Mouse (Mus musculus) bone marrow, adult 2 months (tissue): ENCODE measurements around the gene Shisal1. TPM values are rescaled to one million over a fixed set of nuclear protein-coding genes. Genes with fewer than 3 reads are reported as not detected.

Source experiments
- H3K27ac ChIP-seq: fragments of 200-500 bp; 2 replicates; pipeline ENCODE4 v1.5.1; 2012; ENCODE audit warnings: low read depth, mild to moderate bottlenecking, control low read depth, inconsistent platforms, low read length; ENCODE audit not compliant: control insufficient read depth, poor library complexity, insufficient read depth
- H3K4me1 ChIP-seq: fragments of 200-500 bp; 2 replicates; pipeline ENCODE4 v1.6.1; 2011; ENCODE audit warnings: low read length; ENCODE audit not compliant: control insufficient read depth, insufficient read depth
- H3K4me3 ChIP-seq: fragments of 200-500 bp; replicated peaks from 2 replicates; pipeline ENCODE3; 2011; ENCODE audit warnings: mild to moderate bottlenecking, low read depth, low read length, control low read depth; ENCODE audit not compliant: control insufficient read depth
- CTCF ChIP-seq: fragments of 200-500 bp; IDR thresholded peaks from 2 replicates; pipeline ENCODE4 v1.5.1; 2011; ENCODE audit warnings: low read length, control low read depth; ENCODE audit not compliant: control insufficient read depth, insufficient read depth
- POLR2A ChIP-seq: fragments of 200-500 bp; IDR thresholded peaks from 2 replicates; pipeline ENCODE4 v1.6.1; 2011; ENCODE audit warnings: low read depth, mild to moderate bottlenecking, control low read depth, low read length, borderline replicate concordance; ENCODE audit not compliant: control insufficient read depth
- WGBS: fragments of 180-500 bp; shearing (Covaris S2); methylation state at CpG from one replicate; pipeline ENCODE4 v1.1.7; 2018; 5-methylcytosine and 5-hydroxymethylcytosine counted together
- polyA plus RNA-seq: library from polyadenylated mRNA; stranded (reverse); fragments of >200 nt; gene quantifications from 2 replicates; pipeline ENCODE4 v1.2.4, GENCODE M21; 2011; ENCODE audit warnings: low replicate concordance; ENCODE audit not compliant: missing spikeins, insufficient read depth, insufficient read length

Gene Shisal1
- polyA plus RNA-seq, 1 experiment, result 0.75 TPM

DNA sequence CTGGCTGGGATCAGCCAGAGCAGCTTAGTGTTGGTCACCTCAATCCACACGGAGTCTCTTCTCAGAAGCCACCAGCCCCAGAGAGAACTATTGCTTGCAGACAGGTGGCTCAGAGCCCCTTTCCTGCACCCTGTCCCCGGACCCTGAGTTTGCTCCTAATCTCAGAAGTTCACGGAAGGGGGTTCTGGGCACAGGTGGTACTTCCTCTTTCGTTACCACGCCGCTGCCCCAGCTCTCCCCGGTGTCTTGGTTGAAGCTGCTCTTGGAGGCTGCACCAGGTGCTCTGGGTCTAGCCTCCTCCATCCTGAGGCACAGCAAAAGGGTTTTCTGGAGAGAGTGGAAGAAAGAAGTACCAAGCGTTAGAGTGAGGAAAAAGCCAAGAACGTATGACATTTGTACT, 62.8 kb downstream of the Shisal1 start:
- no peak overlapping the region for H3K27ac ChIP-seq
- H3K4me3 ChIP-seq, result no peak overlapping the region
- TF ChIP-seq POLR2A (no peak), CTCF (no peak)
- WGBS, result 20% methylated on average over 9 of the region's 9 CpGs
- no peaks in the 10 kb centered on the region for H3K4me1 ChIP-seq

DNA sequence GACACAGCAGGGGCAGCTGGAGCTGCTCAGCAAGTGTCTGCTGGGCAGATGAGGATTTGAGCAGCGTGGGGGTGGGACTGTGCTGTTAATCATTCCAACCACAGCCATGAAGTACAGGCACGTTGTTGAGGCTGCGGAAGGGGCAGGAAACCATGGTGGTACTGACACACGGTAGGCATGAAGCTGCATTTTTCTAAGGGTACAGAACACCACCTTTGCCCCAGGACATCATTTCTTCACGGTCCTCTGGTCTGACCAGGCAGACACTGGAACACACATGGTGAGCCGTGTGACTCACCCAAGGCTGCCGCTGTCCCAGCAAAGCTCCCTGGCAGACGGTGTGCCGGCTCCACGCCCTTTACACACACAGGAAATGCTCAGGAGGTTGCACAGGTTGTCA, 66.7 kb downstream of the Shisal1 start:
- Histone ChIP-seq H3K4me1 (no peaks in the 10 kb centered on the region), H3K27ac (no peak overlapping the region), H3K4me3 (no peak overlapping the region)
- TF ChIP-seq POLR2A (no peak), CTCF (no peak)
- 11% methylated on average over 10 of the region's 10 CpGs for WGBS

DNA sequence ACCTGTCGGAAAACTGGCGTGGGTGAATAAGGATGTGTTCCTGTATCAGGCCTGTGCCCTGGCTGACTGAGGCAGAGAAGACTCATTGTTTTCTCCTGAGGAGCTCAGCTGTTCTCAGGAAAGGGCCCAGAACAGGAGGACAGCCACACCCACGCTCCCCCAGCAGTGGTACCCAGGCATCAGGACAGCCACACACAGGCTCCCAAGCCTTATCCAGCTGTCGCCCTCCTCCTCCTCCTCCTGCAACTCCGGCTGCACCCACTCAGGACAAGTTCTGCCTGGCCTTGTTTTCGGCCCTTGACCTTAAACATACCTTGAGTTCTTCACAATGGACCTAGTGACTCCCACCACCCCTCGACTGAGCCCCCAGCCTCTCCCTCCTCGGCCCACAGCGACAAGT, 68.2 kb downstream of the Shisal1 start:
- no peaks in the 10 kb centered on the region for H3K4me1 ChIP-seq
- no peak for TF ChIP-seq POLR2A
- TF ChIP-seq CTCF, result no peak
- WGBS, result 87% methylated on average over 9 of the region's 9 CpGs
- no peak overlapping the region for H3K4me3 ChIP-seq
- no peak overlapping the region for H3K27ac ChIP-seq

DNA sequence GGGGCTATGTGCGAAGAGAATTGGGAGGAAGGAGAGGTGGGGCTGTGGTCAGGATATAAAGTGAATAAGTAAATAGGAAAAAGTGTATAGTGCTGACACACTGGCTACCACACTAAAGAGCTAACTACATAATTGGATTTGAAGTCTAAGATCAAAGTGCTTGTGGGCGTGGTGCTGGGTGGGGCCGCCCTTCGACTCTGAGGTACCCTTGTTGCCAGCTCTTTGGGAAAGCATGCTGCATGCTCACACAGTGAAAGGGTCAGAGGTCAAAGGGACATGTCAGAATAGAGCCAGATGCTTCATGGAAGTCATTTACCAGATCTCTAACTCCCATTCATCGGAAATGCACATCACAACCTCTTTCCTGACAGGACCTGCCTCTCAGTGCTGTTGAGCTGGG, 74.1 kb downstream of the Shisal1 start:
- Histone ChIP-seq H3K4me3 (no peak overlapping the region), H3K27ac (no peak overlapping the region), H3K4me1 (no peaks in the 10 kb centered on the region)
- TF ChIP-seq POLR2A (no peak), CTCF (no peak)
- WGBS, result 61% methylated on average over 5 of the region's 5 CpGs

DNA sequence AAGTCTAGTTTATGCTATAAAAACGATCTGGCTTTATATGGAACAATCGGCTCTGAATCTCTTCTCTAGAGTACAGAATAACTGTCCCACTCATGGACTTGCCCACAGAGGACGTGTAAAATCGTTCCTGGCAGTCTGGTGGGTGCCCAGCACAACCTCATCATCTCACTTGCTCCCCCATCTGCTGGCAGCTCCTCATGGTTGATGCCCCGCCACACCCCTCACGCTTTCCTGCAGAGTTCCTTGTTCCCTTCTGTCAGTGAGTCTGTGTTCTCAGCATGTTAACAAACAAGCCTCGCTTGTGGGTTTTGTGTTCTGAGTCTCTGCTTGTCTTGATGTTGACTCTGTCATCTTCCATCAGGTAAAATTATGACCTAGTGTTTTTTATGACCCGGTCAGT, 79.5 kb downstream of the Shisal1 start:
- no peak for TF ChIP-seq CTCF
- 56% methylated on average over 8 of the region's 8 CpGs for WGBS
- Histone ChIP-seq H3K27ac (no peak overlapping the region), H3K4me3 (no peak overlapping the region), H3K4me1 (no peaks in the 10 kb centered on the region)

DNA sequence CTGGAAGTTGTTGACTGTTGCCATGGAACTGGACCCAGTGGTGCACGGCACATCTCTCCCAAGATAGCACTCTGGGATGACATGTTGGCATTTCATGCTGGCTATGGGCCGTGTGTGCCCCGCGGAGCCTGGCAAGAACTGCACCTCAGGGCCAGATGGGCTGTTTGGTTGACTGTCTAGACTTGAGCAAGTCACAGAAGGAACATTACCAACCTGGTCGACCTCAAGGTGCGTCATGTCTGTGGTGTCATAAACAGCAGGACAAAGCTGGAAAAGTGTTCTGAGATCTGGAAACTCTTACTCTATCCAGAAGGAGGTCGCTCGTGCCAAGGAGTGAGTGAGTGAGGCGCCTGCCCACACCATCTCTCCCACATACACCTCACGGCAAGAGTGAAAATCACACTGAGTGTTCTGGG, 80.3 kb downstream of the Shisal1 start:
- TF ChIP-seq CTCF (no peak), POLR2A (no peak)
- Histone ChIP-seq H3K4me1 (no peaks in the 10 kb centered on the region), H3K27ac (no peak overlapping the region), H3K4me3 (no peak overlapping the region)
- 82% methylated on average over 10 of the region's 10 CpGs for WGBS

DNA sequence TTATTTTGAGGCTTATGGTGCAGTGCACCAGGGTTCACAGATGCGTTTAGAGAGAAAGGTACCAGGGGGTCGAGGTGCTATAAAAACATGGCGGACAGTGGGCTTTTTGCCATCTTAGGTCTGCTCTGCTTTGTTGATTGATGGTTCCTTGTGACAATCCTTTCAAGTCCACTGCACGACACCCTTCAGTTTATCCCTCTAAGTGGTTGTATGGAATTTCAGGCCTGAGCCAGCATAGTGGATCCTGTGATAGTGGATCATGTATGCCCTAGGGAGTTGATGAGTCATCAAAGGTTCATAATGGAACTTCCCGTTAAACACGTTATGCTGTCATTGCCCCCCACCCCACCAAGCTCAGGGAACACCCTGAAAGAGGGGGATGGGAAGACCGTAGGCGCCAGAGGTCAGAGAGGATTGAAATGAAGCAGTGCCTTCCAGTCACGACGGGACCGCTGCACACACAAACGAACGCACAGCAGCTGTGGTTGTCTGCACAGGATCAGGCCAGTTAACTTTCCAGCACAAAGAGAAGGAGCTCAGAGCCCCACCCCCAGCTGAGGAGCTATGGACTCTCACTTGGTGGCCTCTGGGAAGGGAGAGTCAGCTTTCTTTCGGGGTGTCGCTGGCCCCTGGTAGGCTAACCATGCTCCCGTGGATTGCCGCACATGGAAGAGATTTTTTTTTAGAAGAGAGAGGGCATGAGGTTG, 81.1 kb downstream of the Shisal1 start:
- no peak overlapping the region for H3K4me3 ChIP-seq
- no peak overlapping the region for H3K27ac ChIP-seq
- TF ChIP-seq POLR2A, result no peak
- TF ChIP-seq CTCF, result no peak
- H3K4me1 ChIP-seq, result no peaks in the 10 kb centered on the region
- WGBS, result 87% methylated on average over 17 of the region's 17 CpGs

DNA sequence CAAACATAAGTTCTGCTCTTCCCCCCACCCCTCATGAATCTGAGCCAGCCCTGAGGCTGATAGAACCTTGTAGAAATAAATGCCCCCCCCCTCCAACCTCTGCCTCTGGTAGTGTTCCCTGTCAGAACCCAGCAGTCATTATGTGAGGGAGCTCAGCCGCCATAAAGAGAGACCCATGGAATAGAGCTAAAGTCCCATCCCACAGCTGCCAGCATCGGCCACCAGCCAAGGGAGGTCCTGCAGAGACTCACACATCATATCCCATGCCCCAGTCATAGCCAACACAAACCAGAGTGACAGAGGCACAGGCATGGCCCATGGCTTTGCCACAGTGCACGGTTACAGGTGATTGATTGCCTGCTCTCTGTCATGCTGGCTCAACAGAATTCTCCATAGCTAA, 82.2 kb downstream of the Shisal1 start:
- H3K4me3 ChIP-seq, result no peak overlapping the region
- WGBS, result 73% methylated on average over 3 of the region's 3 CpGs
- H3K4me1 ChIP-seq, result no peaks in the 10 kb centered on the region
- TF ChIP-seq POLR2A (no peak), CTCF (no peak)
- H3K27ac ChIP-seq, result no peak overlapping the region

DNA sequence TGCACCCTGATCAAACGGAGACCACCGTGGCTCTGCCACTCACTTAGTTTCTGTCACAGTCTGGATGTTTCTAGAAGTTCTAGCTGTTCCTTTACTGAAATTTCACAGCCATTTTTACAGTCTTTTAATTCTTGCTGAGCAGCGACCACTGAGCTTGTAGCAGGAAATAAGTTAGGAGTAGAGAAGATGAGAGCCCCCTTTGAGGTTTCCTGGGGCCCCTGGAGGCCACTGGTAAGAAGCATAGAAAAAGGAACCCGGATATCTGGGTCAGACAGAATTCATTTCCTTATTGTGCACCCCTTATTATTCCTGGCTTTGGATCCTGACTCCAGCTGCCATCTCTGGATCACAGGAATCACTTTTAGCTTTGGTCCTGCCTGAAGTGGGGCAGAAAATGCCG, 91.8 kb downstream of the Shisal1 start:
- H3K4me1 ChIP-seq, result peaks cover 7% of the 10 kb centered on the region
- no peak overlapping the region for H3K4me3 ChIP-seq
- 5% methylated on average over 5 of the region's 5 CpGs for WGBS
- TF ChIP-seq POLR2A, result no peak
- TF ChIP-seq CTCF, result no peak
- H3K27ac ChIP-seq, result no peak overlapping the region
